Mouse (Mus musculus): ENCODE measurements around the gene Gltp.

DNA sequence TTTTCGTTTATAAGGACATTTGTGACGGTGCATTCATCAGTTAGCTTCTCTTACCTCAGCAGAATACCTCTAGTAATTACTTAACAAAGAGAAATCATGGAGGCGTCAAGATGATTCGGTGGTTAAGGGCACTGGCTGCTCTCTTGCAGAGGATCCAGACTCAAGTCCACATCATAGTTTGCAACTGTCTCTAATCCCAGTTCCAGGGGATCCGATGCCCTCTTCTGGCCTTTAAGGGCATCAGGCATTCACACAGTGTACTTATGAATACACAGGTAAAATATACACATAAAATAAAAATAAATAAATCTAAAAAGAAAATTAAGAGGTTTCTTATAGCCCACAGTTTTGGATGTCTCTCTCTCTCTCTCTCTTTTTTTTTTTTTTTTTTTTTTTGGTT is 5.0 kb upstream of the Gltp start:
- no peak for TF ChIP-seq CTCF (IDR thresholded peaks at IDR 0.05; ENCODE audit: low read depth)
- no peak for TF ChIP-seq EP300 (IDR thresholded peaks at IDR 0.05; ENCODE audit: low read depth)

Data from liver, embryonic 14.5 days (tissue).